Mouse (Mus musculus): ENCODE results near the gene 1700001K19Rik.

- TF ChIP-seq CTCF (conservative IDR thresholded peaks at IDR 0.05; ENCODE audit: insufficient read depth, insufficient read length, low read depth, low read length) (no peak), POLR2A (IDR thresholded peaks at IDR 0.05; ENCODE audit: low read depth, low read length) (no peak)
Measured at GRCm38 (mm10) chr12:110696975-110697400, 14.6 kb upstream of the 1700001K19Rik start.
